In the genomic region with DNA sequence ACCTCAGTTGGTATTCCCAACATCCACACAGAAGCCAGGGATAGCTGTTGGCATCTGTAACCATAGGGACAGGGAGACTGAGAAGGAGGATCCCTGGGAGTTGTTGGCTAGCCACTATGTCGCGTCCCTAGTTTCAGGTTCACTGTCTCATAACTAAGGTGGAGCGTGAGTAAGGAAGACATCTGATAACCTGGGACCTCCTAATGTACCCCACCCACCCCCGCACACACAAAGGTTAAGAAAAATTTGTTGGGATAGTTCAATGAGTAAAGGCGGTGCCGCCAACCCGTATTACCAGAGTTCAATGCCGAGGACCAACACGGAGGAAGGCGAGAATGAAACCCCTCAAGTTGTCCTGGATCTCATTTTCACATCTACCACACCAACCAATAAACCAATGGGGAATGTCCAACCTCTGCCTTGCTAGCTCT, we compare ENCODE assay signal across 8 mouse cellular contexts. TPM values are rescaled to one million over a fixed set of nuclear protein-coding genes. Genes with fewer than 3 reads are reported as not detected.
DNase-seq lines count a peak whose midpoint lies in the region; ATAC-seq lines count a peak whose summit lies in the region.

No protein-coding gene starts in this region.

- 13% methylated on average over 10 of the region's 10 CpGs for WGBS in intestine, embryonic 16.5 days
- WGBS in neural tube, embryonic 14.5 days = 34% methylated on average over 10 of the region's 10 CpGs

- H3K9me3 ChIP-seq in intestine, embryonic 16.5 days (ENCODE audit: control insufficient read depth, low read length) = no peaks in the 10 kb centered on the region
- H3K9me3 ChIP-seq in neural tube, embryonic 14.5 days (ENCODE audit: control insufficient read depth, low read length) = no peaks in the 10 kb centered on the region

- H3K4me2 ChIP-seq in intestine, embryonic 16.5 days (ENCODE audit: low read depth, low read length) = peak overlapping the region; percentile 67
- H3K4me2 ChIP-seq in neural tube, embryonic 14.5 days (ENCODE audit: low read depth, low read length) = peak overlapping the region; percentile 71

- no peak for ATAC-seq in intestine, embryonic 16.5 days
- no peak for ATAC-seq in neural tube, embryonic 14.5 days (ENCODE audit: low read depth)
- ATAC-seq in frontal cortex, adult (ENCODE audit: low TSS enrichment) = no peak

- DNase-seq in cerebellum, adult 9-11 months = peak; percentile 56
- DNase-seq in cerebellum, postnatal 36 days = no peak
- DNase-seq in thymus, postnatal 14 days = peak; percentile 13
- DNase-seq in thymus, postnatal 4 days = no peak
- no peak for DNase-seq in urinary bladder, postnatal 4 days (ENCODE audit: low spot score in 2 of 2)

- H3K4me3 ChIP-seq in intestine, embryonic 16.5 days (ENCODE audit: low read length) = peak overlapping the region; percentile 80
- peak overlapping the region; percentile 91 for H3K4me3 ChIP-seq in neural tube, embryonic 14.5 days (ENCODE audit: low read depth, low read length)

- peaks cover 12% of the 10 kb centered on the region for H3K4me1 ChIP-seq in intestine, embryonic 16.5 days (ENCODE audit: control insufficient read depth, insufficient read depth, low read length)
- H3K4me1 ChIP-seq in neural tube, embryonic 14.5 days (ENCODE audit: control insufficient read depth, insufficient read depth, low read length) = peaks cover 17% of the 10 kb centered on the region

- H3K36me3 ChIP-seq in intestine, embryonic 16.5 days (ENCODE audit: control insufficient read depth, insufficient read depth, low read length) = 0 out of 2 replicates have a peak, but pooled peaks cover 4% of the 10 kb centered on the region
- H3K36me3 ChIP-seq in neural tube, embryonic 14.5 days (ENCODE audit: control insufficient read depth, insufficient read depth, low read length) = peaks cover 14% of the 10 kb centered on the region; the same call in 1 of the 2 replicates

- H3K27ac ChIP-seq in intestine, embryonic 16.5 days (ENCODE audit: low read length) = peak overlapping the region; percentile 98
- H3K27ac ChIP-seq in neural tube, embryonic 14.5 days (ENCODE audit: low read depth, low read length) = peak overlapping the region; percentile 99

- H3K27me3 ChIP-seq in intestine, embryonic 16.5 days (replicated peaks; ENCODE audit: control insufficient read depth, insufficient read depth, low read length) = no peaks in the 10 kb centered on the region
- no peaks in the 10 kb centered on the region for H3K27me3 ChIP-seq in neural tube, embryonic 14.5 days (ENCODE audit: control insufficient read depth, insufficient read depth, low read length)

- peak overlapping the region; percentile 99 for H3K9ac ChIP-seq in intestine, embryonic 16.5 days (ENCODE audit: low read depth, low read length)
- peak overlapping the region; percentile 90 for H3K9ac ChIP-seq in neural tube, embryonic 14.5 days (replicated peaks; ENCODE audit: low read depth, low read length)

RNA-seq across cellular contexts. Expression of a gene that starts 0.7 kb away (rescaled TPM):
- polyA plus RNA-seq in intestine, embryonic 16.5 days (2015; fragmentation: Nextera tagmentation; extraction: Ambion mirVana) = 19.0 and 21.4 TPM in 2 replicates
- polyA plus RNA-seq in neural tube, embryonic 14.5 days (2014; fragmentation: Nextera tagmentation; extraction: Ambion mirVana) = 22.9 and 25.9 TPM in 2 replicates

Comparison
In these comparisons a context has a peak if more than half of its experiments do, and no peak if none do; other contexts are left out.
1. DNase-seq: peak in cerebellum, adult 9-11 months (single experiment) and thymus, postnatal 14 days (single experiment); none in cerebellum, postnatal 36 days (0 of 2), thymus, postnatal 4 days (single experiment) and urinary bladder, postnatal 4 days (0 of 2).